ENCODE assay signal across 13 mouse cellular contexts in genomic region chr9:102729876-102730413, GRCm38 (mm10). TPM values are rescaled to one million over a fixed set of nuclear protein-coding genes. Genes with fewer than 3 reads are reported as not detected.
DNase-seq lines count a peak whose midpoint lies in the region; ATAC-seq lines count a peak whose summit lies in the region.
"Had no signal": no experiment of that assay in that cellular context is flagged by ENCODE, and none has a peak within 500 bp of the region (broad histone marks: within the 10 kb centered on the region; RNA-seq: fewer than 3 reads in every experiment).

No protein-coding gene starts in this region.

- WGBS in kidney, embryonic 14.5 days, result 92% methylated on average over 14 of the region's 14 CpGs
- 87% methylated on average over 14 of the region's 14 CpGs for whole genome bisulfite sequencing in kidney, embryonic 15.5 days
- WGBS in embryonic facial prominence, embryonic 15.5 days, result 81% methylated on average over 14 of the region's 14 CpGs
- 88% methylated on average over 14 of the region's 14 CpGs for WGBS in liver, embryonic 11.5 days

- H3K36me3 ChIP-seq in kidney, embryonic 14.5 days (ENCODE audit: control insufficient read depth, insufficient read depth, low read length), result peaks cover 84% of the 10 kb centered on the region
- H3K36me3 ChIP-seq in kidney, embryonic 15.5 days, result peaks cover 87% of the 10 kb centered on the region
- H3K36me3 ChIP-seq in embryonic facial prominence, embryonic 15.5 days, result peaks cover 79% of the 10 kb centered on the region
- peaks cover 29% of the 10 kb centered on the region for H3K36me3 ChIP-seq in liver, embryonic 11.5 days (ENCODE audit: control insufficient read depth, insufficient read depth, low read length)

- no peaks in the 10 kb centered on the region for H3K9me3 ChIP-seq in kidney, embryonic 14.5 days (ENCODE audit: control insufficient read depth, low read length)
- no peaks in the 10 kb centered on the region for H3K9me3 ChIP-seq in kidney, embryonic 15.5 days (replicated peaks)
- no peaks in the 10 kb centered on the region for H3K9me3 ChIP-seq in embryonic facial prominence, embryonic 15.5 days (replicated peaks)
- no peaks in the 10 kb centered on the region for H3K9me3 ChIP-seq in liver, embryonic 11.5 days (ENCODE audit: control insufficient read depth, low read length)
- H3K9me3 ChIP-seq: midbrain, embryonic 15.5 days had no signal

- H3K9ac ChIP-seq in kidney, embryonic 14.5 days (ENCODE audit: low read depth, low read length), result 0 out of 2 replicates have a peak overlapping the region, but pooled peaks have one; percentile 18
- no peak overlapping the region for H3K9ac ChIP-seq in kidney, embryonic 15.5 days
- H3K9ac ChIP-seq in embryonic facial prominence, embryonic 15.5 days, result no peak overlapping the region
- H3K9ac ChIP-seq in liver, embryonic 11.5 days (ENCODE audit: low read depth, low read length), result no peak overlapping the region
- H3K9ac ChIP-seq: liver, embryonic 14.5 days; midbrain, embryonic 15.5 days had no signal

- no peaks in the 10 kb centered on the region for H3K27me3 ChIP-seq in kidney, embryonic 14.5 days (ENCODE audit: control insufficient read depth, insufficient read depth, low read length)
- H3K27me3 ChIP-seq in kidney, embryonic 15.5 days, result no peaks in the 10 kb centered on the region
- H3K27me3 ChIP-seq in embryonic facial prominence, embryonic 15.5 days, result no peaks in the 10 kb centered on the region
- H3K27me3 ChIP-seq in liver, embryonic 11.5 days (replicated peaks; ENCODE audit: control insufficient read depth, insufficient read depth, low read length), result no peaks in the 10 kb centered on the region
- H3K27me3 ChIP-seq: midbrain, embryonic 15.5 days had no signal

- ATAC-seq in kidney, embryonic 14.5 days (ENCODE audit: low FRiP score, low TSS enrichment), result no peak
- no peak for ATAC-seq in kidney, embryonic 15.5 days (replicated peaks; ENCODE audit: low FRiP score)
- ATAC-seq in embryonic facial prominence, embryonic 15.5 days (ENCODE audit: insufficient number of reproducible peaks, low FRiP score, low TSS enrichment, low read depth), result no peak
- no peak for ATAC-seq in liver, embryonic 11.5 days (replicated peaks; ENCODE audit: low FRiP score)
- ATAC-seq: midbrain, embryonic 15.5 days had no signal

- H3K4me2 ChIP-seq in kidney, embryonic 14.5 days (replicated peaks; ENCODE audit: low read depth, low read length), result no peak overlapping the region
- no peak overlapping the region for H3K4me2 ChIP-seq in kidney, embryonic 15.5 days
- no peak overlapping the region for H3K4me2 ChIP-seq in embryonic facial prominence, embryonic 15.5 days (replicated peaks)
- H3K4me2 ChIP-seq in liver, embryonic 11.5 days, result no peak overlapping the region
- H3K4me2 ChIP-seq: midbrain, embryonic 15.5 days had no signal

- intact Hi-C loops in gastrocnemius, postnatal 36 days (cut with DNase I), result loop anchor here (2.0 kb wide), 1 partner anchor 41 kb away; no protein-coding TSS in a partner anchor

- no peak overlapping the region for H3K4me3 ChIP-seq in kidney, embryonic 14.5 days (ENCODE audit: low read length)
- H3K4me3 ChIP-seq in kidney, embryonic 15.5 days (replicated peaks), result no peak overlapping the region
- no peak overlapping the region for H3K4me3 ChIP-seq in embryonic facial prominence, embryonic 15.5 days (replicated peaks)
- H3K4me3 ChIP-seq in liver, embryonic 11.5 days (ENCODE audit: low read depth, low read length), result no peak overlapping the region
- H3K4me3 ChIP-seq: midbrain, embryonic 15.5 days had no signal

- peaks cover 29% of the 10 kb centered on the region for H3K4me1 ChIP-seq in kidney, embryonic 14.5 days (ENCODE audit: control insufficient read depth, insufficient read depth, low read length)
- peaks cover 70% of the 10 kb centered on the region for H3K4me1 ChIP-seq in kidney, embryonic 15.5 days
- H3K4me1 ChIP-seq in embryonic facial prominence, embryonic 15.5 days, result peaks cover 65% of the 10 kb centered on the region
- H3K4me1 ChIP-seq in liver, embryonic 11.5 days (replicated peaks; ENCODE audit: control insufficient read depth, insufficient read depth, low read length), result peaks cover 19% of the 10 kb centered on the region

- DNase-seq in gastrocnemius, postnatal 10 days, result peak; percentile 7
- no peak for DNase-seq in gastrocnemius, postnatal 36 days
- DNase-seq in Muller cell, postnatal 12 days (ENCODE audit: inconsistent ontology term), result peak; percentile 75
- no peak for DNase-seq in liver, embryonic 11.5 days (ENCODE audit: low spot score)
- DNase-seq in layer of hippocampus, adult 9-10 months (ENCODE audit: low spot score), result no peak
- DNase-seq: cerebellum, postnatal 10 days; embryo, embryonic 11 days had no signal

- H3K27ac ChIP-seq in kidney, embryonic 14.5 days (ENCODE audit: low read depth, low read length), result no peak overlapping the region
- no peak overlapping the region for H3K27ac ChIP-seq in kidney, embryonic 15.5 days
- peak overlapping the region; percentile 28; the same call in 1 of the 2 replicates for H3K27ac ChIP-seq in embryonic facial prominence, embryonic 15.5 days (replicated peaks)
- H3K27ac ChIP-seq in liver, embryonic 11.5 days (ENCODE audit: low read depth, low read length), result no peak overlapping the region
- H3K27ac ChIP-seq: liver, embryonic 14.5 days; midbrain, embryonic 15.5 days had no signal

RNA-seq across cellular contexts. Expression of gene Amotl2, which starts 13.5 kb away (rescaled TPM):
- total RNA-seq in gastrocnemius, postnatal 10 days (2021), result 10 to 100 TPM; 32.9 to 43.7 TPM
- 10 to 100 TPM; 12.0 to 20.5 TPM for total RNA-seq in gastrocnemius, postnatal 36 days (2021)
- 20.8 and 30.1 TPM in 2 replicates for polyA plus RNA-seq in kidney, embryonic 14.5 days (2014; fragmentation: Nextera tagmentation; extraction: Ambion mirVana)
- 43.3 and 45.1 TPM in 2 replicates for polyA plus RNA-seq in kidney, embryonic 15.5 days (2015; fragmentation: Nextera tagmentation; extraction: Ambion mirVana)
- 53.6 and 53.7 TPM in 2 replicates for polyA plus RNA-seq in embryonic facial prominence, embryonic 15.5 days (2015; fragmentation: Nextera tagmentation; extraction: Ambion mirVana)
- 17.4 and 18.8 TPM in 2 replicates for polyA plus RNA-seq in liver, embryonic 11.5 days (2014; fragmentation: Nextera tagmentation; extraction: Ambion mirVana)
- total RNA-seq: MEL had no signal

Comparison
In these comparisons a context has a peak if more than half of its experiments do, and no peak if none do; other contexts are left out.
1. DNase-seq: peak in gastrocnemius, postnatal 10 days (single experiment) and Muller cell, postnatal 12 days (single experiment); none in gastrocnemius, postnatal 36 days (0 of 2), liver, embryonic 11.5 days (single experiment) and layer of hippocampus, adult 9-10 months (single experiment).